Mouse (Mus musculus): ENCODE data around the gene Kif4. TPM values are rescaled to one million over a fixed set of nuclear protein-coding genes. Genes with fewer than 3 reads are reported as not detected.

The Kif4 gene
- polyA plus RNA-seq, 1 experiment from 2014 or later = 24.6 TPM

GRCm38 (mm10) chrX:100686527-100686926 is 61.0 kb downstream of the Kif4 start:
- Histone ChIP-seq H3K4me1 (ENCODE audit: control insufficient read depth in 2 of 2, insufficient read depth in 2 of 2, low read length in 2 of 2) (no peaks in the 10 kb centered on the region), H3K27me3 (ENCODE audit: control insufficient read depth, insufficient read depth, low read length) (no peaks in the 10 kb centered on the region), H3K36me3 (ENCODE audit: control insufficient read depth, insufficient read depth, low read length) (peaks cover 31% of the 10 kb centered on the region), H3K4me2 (ENCODE audit: low read length) (no peak overlapping the region), H3K9me3 (ENCODE audit: control insufficient read depth, low read length) (no peaks in the 10 kb centered on the region), H3K9ac (ENCODE audit: low read length) (no peak overlapping the region), H3K4me3 (ENCODE audit: control insufficient read depth in 1 of 2, insufficient read depth in 1 of 2, low read depth in 1 of 2, low read length in 2 of 2) (no peak overlapping the region), H3K27ac (replicated peaks in 1 of 2; ENCODE audit: control insufficient read depth in 1 of 2, insufficient read depth in 1 of 2, low read depth in 2 of 2, low read length in 2 of 2) (no peak overlapping the region)
- 40% methylated on average over 3 of the region's 3 CpGs for WGBS
- no peak for ATAC-seq (ENCODE audit: insufficient number of reproducible peaks, insufficient read depth, low FRiP score, low read depth)

DNA sequence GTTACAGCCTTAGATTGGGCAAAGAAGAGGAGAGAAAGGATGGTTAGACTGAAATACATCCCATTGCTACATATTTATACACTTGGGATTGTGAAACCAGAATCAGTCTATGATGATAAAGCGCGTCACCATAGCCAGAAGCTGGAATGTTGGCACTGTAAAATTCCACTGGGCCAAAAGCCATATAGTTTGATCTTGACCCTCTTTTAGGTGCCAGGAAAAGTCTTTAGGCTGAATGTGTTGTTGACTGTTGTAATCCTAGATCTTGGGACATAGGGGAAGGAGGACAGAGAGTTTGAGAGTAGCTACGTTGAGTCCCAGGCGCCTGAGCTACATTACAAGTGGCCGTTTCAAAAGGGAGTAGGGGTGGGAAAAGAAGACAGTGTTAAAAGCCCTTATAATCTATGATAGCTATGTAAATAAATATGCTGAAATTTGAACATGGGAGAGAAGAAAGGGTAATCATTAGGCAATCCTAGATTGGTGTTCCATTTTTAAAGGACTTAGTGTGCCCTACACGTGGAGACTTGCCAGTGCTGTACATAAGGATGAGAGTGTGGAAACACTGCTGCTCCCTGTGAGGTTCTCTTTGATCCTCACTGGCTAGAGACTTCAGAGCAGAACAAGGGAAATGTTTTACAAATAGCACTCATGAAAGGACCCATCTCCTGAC is 62.0 kb downstream of the Kif4 start:
- H3K27me3 ChIP-seq (ENCODE audit: control insufficient read depth, insufficient read depth, low read length) = no peaks in the 10 kb centered on the region
- no peak overlapping the region for H3K4me3 ChIP-seq (ENCODE audit: control insufficient read depth in 1 of 2, insufficient read depth in 1 of 2, low read depth in 1 of 2, low read length in 2 of 2)
- no peak overlapping the region for H3K27ac ChIP-seq (replicated peaks in 1 of 2; ENCODE audit: control insufficient read depth in 1 of 2, insufficient read depth in 1 of 2, low read depth in 2 of 2, low read length in 2 of 2)
- no peak for ATAC-seq (ENCODE audit: insufficient number of reproducible peaks, insufficient read depth, low FRiP score, low read depth)
- WGBS = 81% methylated on average over 6 of the region's 6 CpGs
- no peaks in the 10 kb centered on the region for H3K4me1 ChIP-seq (ENCODE audit: control insufficient read depth in 2 of 2, insufficient read depth in 2 of 2, low read length in 2 of 2)
- no peak overlapping the region for H3K4me2 ChIP-seq (ENCODE audit: low read length)
- no peaks in the 10 kb centered on the region for H3K9me3 ChIP-seq (ENCODE audit: control insufficient read depth, low read length)
- H3K36me3 ChIP-seq (ENCODE audit: control insufficient read depth, insufficient read depth, low read length) = peaks cover 37% of the 10 kb centered on the region
- H3K9ac ChIP-seq (ENCODE audit: low read length) = no peak overlapping the region

DNA sequence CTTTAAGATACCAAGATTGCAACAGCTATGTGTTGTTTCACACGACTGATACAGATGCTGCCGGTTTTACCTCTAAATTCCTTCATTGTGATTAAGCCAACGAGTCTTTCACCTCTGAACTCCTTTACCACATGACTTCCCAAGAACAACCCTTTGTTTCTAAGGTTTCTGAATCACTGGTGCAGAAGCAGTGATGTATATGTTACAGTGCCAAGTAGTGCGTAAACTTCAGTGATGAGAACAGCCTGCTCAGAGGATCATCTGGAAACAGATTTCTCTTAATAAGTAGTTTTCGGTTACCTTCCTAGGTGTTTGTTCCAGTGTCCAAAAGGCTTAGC is 62.5 kb downstream of the Kif4 start:
- Histone ChIP-seq H3K27me3 (ENCODE audit: control insufficient read depth, insufficient read depth, low read length) (no peaks in the 10 kb centered on the region), H3K4me2 (ENCODE audit: low read length) (no peak overlapping the region), H3K4me1 (ENCODE audit: control insufficient read depth in 2 of 2, insufficient read depth in 2 of 2, low read length in 2 of 2) (no peaks in the 10 kb centered on the region), H3K36me3 (ENCODE audit: control insufficient read depth, insufficient read depth, low read length) (peaks cover 40% of the 10 kb centered on the region), H3K9ac (ENCODE audit: low read length) (no peak overlapping the region), H3K4me3 (ENCODE audit: control insufficient read depth in 1 of 2, insufficient read depth in 1 of 2, low read depth in 1 of 2, low read length in 2 of 2) (no peak overlapping the region), H3K9me3 (ENCODE audit: control insufficient read depth, low read length) (no peaks in the 10 kb centered on the region), H3K27ac (replicated peaks in 1 of 2; ENCODE audit: control insufficient read depth in 1 of 2, insufficient read depth in 1 of 2, low read depth in 2 of 2, low read length in 2 of 2) (no peak overlapping the region)
- ATAC-seq (ENCODE audit: insufficient number of reproducible peaks, insufficient read depth, low FRiP score, low read depth) = no peak
- WGBS = 80% methylated on average over 5 of the region's 5 CpGs

- no peaks in the 10 kb centered on the region for H3K27me3 ChIP-seq (ENCODE audit: control insufficient read depth, insufficient read depth, low read length)
- H3K4me1 ChIP-seq (ENCODE audit: control insufficient read depth in 2 of 2, insufficient read depth in 2 of 2, low read length in 2 of 2) = no peaks in the 10 kb centered on the region
- ATAC-seq (ENCODE audit: insufficient number of reproducible peaks, insufficient read depth, low FRiP score, low read depth) = no peak
- no peak overlapping the region for H3K9ac ChIP-seq (ENCODE audit: low read length)
- WGBS = 94% methylated on average over 4 of the region's 4 CpGs
- H3K27ac ChIP-seq (replicated peaks in 1 of 2; ENCODE audit: control insufficient read depth in 1 of 2, insufficient read depth in 1 of 2, low read depth in 2 of 2, low read length in 2 of 2) = no peak overlapping the region
- H3K9me3 ChIP-seq (ENCODE audit: control insufficient read depth, low read length) = no peaks in the 10 kb centered on the region
- no peak overlapping the region for H3K4me3 ChIP-seq (ENCODE audit: control insufficient read depth in 1 of 2, insufficient read depth in 1 of 2, low read depth in 1 of 2, low read length in 2 of 2)
- H3K4me2 ChIP-seq (ENCODE audit: low read length) = no peak overlapping the region
- H3K36me3 ChIP-seq (ENCODE audit: control insufficient read depth, insufficient read depth, low read length) = peaks cover 54% of the 10 kb centered on the region
Measured at GRCm38 (mm10) chrX:100696776-100697175, 71.2 kb downstream of the Kif4 start.

- Histone ChIP-seq H3K4me3 (ENCODE audit: control insufficient read depth in 1 of 2, insufficient read depth in 1 of 2, low read depth in 1 of 2, low read length in 2 of 2) (no peak overlapping the region), H3K9ac (ENCODE audit: low read length) (no peak overlapping the region), H3K4me1 (ENCODE audit: control insufficient read depth in 2 of 2, insufficient read depth in 2 of 2, low read length in 2 of 2) (no peaks in the 10 kb centered on the region), H3K9me3 (ENCODE audit: control insufficient read depth, low read length) (no peaks in the 10 kb centered on the region), H3K27me3 (ENCODE audit: control insufficient read depth, insufficient read depth, low read length) (no peaks in the 10 kb centered on the region), H3K27ac (replicated peaks in 1 of 2; ENCODE audit: control insufficient read depth in 1 of 2, insufficient read depth in 1 of 2, low read depth in 2 of 2, low read length in 2 of 2) (no peak overlapping the region), H3K4me2 (ENCODE audit: low read length) (no peak overlapping the region), H3K36me3 (ENCODE audit: control insufficient read depth, insufficient read depth, low read length) (peaks cover 47% of the 10 kb centered on the region)
- 82% methylated on average over 6 of the region's 6 CpGs for WGBS
- ATAC-seq (ENCODE audit: insufficient number of reproducible peaks, insufficient read depth, low FRiP score, low read depth) = no peak
Measured at GRCm38 (mm10) chrX:100708032-100708431, 82.5 kb downstream of the Kif4 start.

GRCm38 (mm10) chrX:100716173-100716572 is 90.6 kb downstream of the Kif4 start:
- Histone ChIP-seq H3K4me1 (ENCODE audit: control insufficient read depth in 2 of 2, insufficient read depth in 2 of 2, low read length in 2 of 2) (no peaks in the 10 kb centered on the region), H3K27me3 (ENCODE audit: control insufficient read depth, insufficient read depth, low read length) (no peaks in the 10 kb centered on the region), H3K4me3 (ENCODE audit: control insufficient read depth in 1 of 2, insufficient read depth in 1 of 2, low read depth in 1 of 2, low read length in 2 of 2) (no peak overlapping the region), H3K27ac (replicated peaks in 1 of 2; ENCODE audit: control insufficient read depth in 1 of 2, insufficient read depth in 1 of 2, low read depth in 2 of 2, low read length in 2 of 2) (no peak overlapping the region), H3K9me3 (ENCODE audit: control insufficient read depth, low read length) (no peaks in the 10 kb centered on the region), H3K4me2 (ENCODE audit: low read length) (no peak overlapping the region), H3K36me3 (ENCODE audit: control insufficient read depth, insufficient read depth, low read length) (peaks cover 86% of the 10 kb centered on the region), H3K9ac (ENCODE audit: low read length) (no peak overlapping the region)
- WGBS = 87% methylated on average over 6 of the region's 6 CpGs
- ATAC-seq (ENCODE audit: insufficient number of reproducible peaks, insufficient read depth, low FRiP score, low read depth) = no peak

DNA sequence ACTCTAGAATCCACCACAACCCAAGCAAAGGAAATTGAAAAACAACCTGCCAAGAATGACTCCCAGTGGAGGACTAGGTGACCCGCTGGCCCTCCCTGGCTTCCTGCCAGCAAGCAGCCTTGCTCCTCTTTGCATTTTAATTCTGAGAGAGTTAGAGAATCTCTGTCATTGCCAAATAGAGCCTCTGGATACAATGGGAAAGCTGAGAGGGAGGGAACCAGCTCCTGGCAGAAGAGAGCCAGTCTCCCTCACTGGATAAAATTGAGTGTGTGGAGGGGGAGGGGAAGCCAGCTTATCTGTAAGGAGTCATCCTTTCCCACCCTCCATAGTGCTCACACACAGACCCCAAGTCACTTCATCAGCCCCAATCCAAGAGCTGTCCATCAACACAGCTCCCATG is 103.4 kb downstream of the Kif4 start:
- Histone ChIP-seq H3K27ac (replicated peaks in 1 of 2; ENCODE audit: control insufficient read depth in 1 of 2, insufficient read depth in 1 of 2, low read depth in 2 of 2, low read length in 2 of 2) (peak overlapping the region in 1 of 2 experiments; percentile 9; a peak in 1 of 4 replicates), H3K4me3 (ENCODE audit: control insufficient read depth in 1 of 2, insufficient read depth in 1 of 2, low read depth in 1 of 2, low read length in 2 of 2) (no peak overlapping the region), H3K4me1 (ENCODE audit: control insufficient read depth in 2 of 2, insufficient read depth in 2 of 2, low read length in 2 of 2) (peaks cover 2 to 13% of the 10 kb centered on the region in 2 experiments), H3K27me3 (ENCODE audit: control insufficient read depth, insufficient read depth, low read length) (no peaks in the 10 kb centered on the region; the same call in 1 of the 2 replicates), H3K9me3 (ENCODE audit: control insufficient read depth, low read length) (no peaks in the 10 kb centered on the region), H3K4me2 (ENCODE audit: low read length) (no peak overlapping the region), H3K36me3 (ENCODE audit: control insufficient read depth, insufficient read depth, low read length) (peaks cover 29% of the 10 kb centered on the region), H3K9ac (ENCODE audit: low read length) (no peak overlapping the region)
- 25% methylated on average over 1 of the region's 1 CpGs for WGBS
- ATAC-seq (ENCODE audit: insufficient number of reproducible peaks, insufficient read depth, low FRiP score, low read depth) = no peak

GRCm38 (mm10) chrX:100729665-100730188 is 104.2 kb downstream of the Kif4 start, which contains the start of gene Gdpd2:
TSS of gene Gdpd2 (plus strand) at chrX:100729873.
- Histone ChIP-seq H3K4me1 (ENCODE audit: control insufficient read depth in 2 of 2, insufficient read depth in 2 of 2, low read length in 2 of 2) (peaks cover 2 to 13% of the 10 kb centered on the region in 2 experiments), H3K9ac (ENCODE audit: low read length) (no peak within 1 kb of the TSS), H3K27ac (replicated peaks in 1 of 2; ENCODE audit: control insufficient read depth in 1 of 2, insufficient read depth in 1 of 2, low read depth in 2 of 2, low read length in 2 of 2) (peak within 1 kb of the TSS in 1 of 2 experiments; percentile 9; a peak in 1 of 4 replicates), H3K4me2 (ENCODE audit: low read length) (peak within 1 kb of the TSS; percentile 57), H3K27me3 (ENCODE audit: control insufficient read depth, insufficient read depth, low read length) (no peaks in the 10 kb centered on the region; the same call in 1 of the 2 replicates), H3K9me3 (ENCODE audit: control insufficient read depth, low read length) (no peaks in the 10 kb centered on the region), H3K36me3 (ENCODE audit: control insufficient read depth, insufficient read depth, low read length) (peaks cover 22% of the 10 kb centered on the region), H3K4me3 (ENCODE audit: control insufficient read depth in 1 of 2, insufficient read depth in 1 of 2, low read depth in 1 of 2, low read length in 2 of 2) (peak within 1 kb of the TSS in 1 of 2 experiments; percentile 19; a peak in 2 of 4 replicates)
- 0 out of 2 replicates have a peak, but pooled peaks have one; percentile 54 for ATAC-seq (ENCODE audit: insufficient number of reproducible peaks, insufficient read depth, low FRiP score, low read depth)
- WGBS = 25% methylated on average over 7 of the region's 8 CpGs
